Mouse (Mus musculus) heart, embryonic 16.5 days (tissue): ENCODE data around the gene Klf1. TPM values are rescaled to one million over a fixed set of nuclear protein-coding genes. Genes with fewer than 3 reads are reported as not detected.

Experiments
- ATAC-seq: fragments of 200-750 bp; cut with Nextera tagmentation; replicated peaks from 2 replicates; pipeline ENCODE4 v1.8.0; 2017; ENCODE audit warnings: moderate number of reproducible peaks; ENCODE audit not compliant: insufficient read depth, low FRiP score; ENCODE audit errors: extremely low read depth
- H3K27ac ChIP-seq: fragments of 300-500 bp; sonication (generic); 2 replicates; pipeline ENCODE4 v1.5.1; 2014; ENCODE audit warnings: mild to moderate bottlenecking, low read length, control low read depth, moderate library complexity
- H3K27me3 ChIP-seq: fragments of 300-500 bp; sonication (generic); 2 replicates; pipeline ENCODE4 v1.6.1; 2014; ENCODE audit warnings: low read length, mixed read lengths; ENCODE audit not compliant: control insufficient read depth, insufficient read depth
- H3K36me3 ChIP-seq: fragments of 300-500 bp; sonication (generic); 2 replicates; pipeline ENCODE4 v1.6.1; 2014; ENCODE audit not compliant: control insufficient read depth, insufficient read depth
- H3K4me1 ChIP-seq: fragments of 300-500 bp; sonication (generic); 2 replicates; pipeline ENCODE4 v1.6.1; 2014; ENCODE audit warnings: low read length, mixed read lengths; ENCODE audit not compliant: control insufficient read depth, insufficient read depth
- H3K4me2 ChIP-seq: fragments of 300-500 bp; sonication (generic); 2 replicates; pipeline ENCODE4 v1.6.1; 2014; ENCODE audit warnings: low read depth, mild to moderate bottlenecking, control low read depth, low read length
- H3K4me3 ChIP-seq: fragments of 300-500 bp; sonication (generic); 2 replicates; pipeline ENCODE4 v1.5.1; 2014; ENCODE audit warnings: mild to moderate bottlenecking, control low read depth, low read length
- H3K9ac ChIP-seq: fragments of 300-500 bp; sonication (generic); 2 replicates; pipeline ENCODE4 v1.6.1; 2014; ENCODE audit warnings: low read length, control low read depth
- H3K9me3 ChIP-seq: fragments of 300-500 bp; sonication (generic); replicated peaks from 2 replicates; pipeline ENCODE4 v1.6.1; 2016; ENCODE audit warnings: low read length; ENCODE audit not compliant: control insufficient read depth
- WGBS: fragments of 180-500 bp; shearing (Covaris S2); extraction: QIAGEN DNeasy Blood & Tissue Kit; methylation state at CpG from one replicate; pipeline ENCODE4 v1.1.7; 2014; 5-methylcytosine and 5-hydroxymethylcytosine counted together
- polyA plus RNA-seq: library from polyadenylated mRNA; unstranded; fragments of >200 nt; fragmentation: Nextera tagmentation; extraction: Ambion mirVana; gene quantifications from 2 replicates; pipeline ENCODE4 v1.2.1, GENCODE M21; 2015

The Klf1 gene
- polyA plus RNA-seq, 1 experiment from 2014 or later, result 1.4 TPM

- 86% methylated on average over 1 of the region's 1 CpGs for WGBS
- Histone ChIP-seq H3K9me3 (no peaks in the 10 kb centered on the region), H3K27me3 (no peaks in the 10 kb centered on the region), H3K27ac (no peak overlapping the region), H3K4me3 (no peak overlapping the region), H3K4me2 (no peak overlapping the region), H3K4me1 (no peaks in the 10 kb centered on the region), H3K36me3 (no peaks in the 10 kb centered on the region), H3K9ac (no peak overlapping the region)
- ATAC-seq, result no peak
Measured at GRCm38 (mm10) chr8:84878915-84879314, 22.8 kb upstream of the Klf1 start.

GRCm38 (mm10) chr8:84884728-84885127 lies 17.0 kb upstream of the Klf1 start:
- no peak overlapping the region for H3K4me2 ChIP-seq
- ATAC-seq, result no peak
- WGBS, result 76% methylated on average over 4 of the region's 4 CpGs
- H3K4me3 ChIP-seq, result no peak overlapping the region
- peaks cover 14% of the 10 kb centered on the region; the same call in 1 of the 2 replicates for H3K36me3 ChIP-seq
- H3K27ac ChIP-seq, result no peak overlapping the region
- H3K9me3 ChIP-seq, result no peaks in the 10 kb centered on the region
- no peak overlapping the region for H3K9ac ChIP-seq
- no peaks in the 10 kb centered on the region for H3K4me1 ChIP-seq
- no peaks in the 10 kb centered on the region for H3K27me3 ChIP-seq

- no peak for ATAC-seq
- H3K4me1 ChIP-seq, result peaks cover 6% of the 10 kb centered on the region; the same call in 1 of the 2 replicates
- no peaks in the 10 kb centered on the region for H3K9me3 ChIP-seq
- peaks cover 20% of the 10 kb centered on the region; the same call in 1 of the 2 replicates for H3K36me3 ChIP-seq
- H3K4me3 ChIP-seq, result no peak overlapping the region
- H3K27ac ChIP-seq, result no peak overlapping the region
- 93% methylated on average over 3 of the region's 3 CpGs for WGBS
- no peak overlapping the region for H3K9ac ChIP-seq
- H3K27me3 ChIP-seq, result no peaks in the 10 kb centered on the region
- H3K4me2 ChIP-seq, result no peak overlapping the region
Measured at GRCm38 (mm10) chr8:84888280-84888679, 13.4 kb upstream of the Klf1 start.

GRCm38 (mm10) chr8:84889141-84889540 lies 12.6 kb upstream of the Klf1 start:
- H3K36me3 ChIP-seq, result peaks cover 20% of the 10 kb centered on the region; the same call in 1 of the 2 replicates
- H3K4me2 ChIP-seq, result no peak overlapping the region
- H3K4me3 ChIP-seq, result no peak overlapping the region
- no peaks in the 10 kb centered on the region for H3K27me3 ChIP-seq
- ATAC-seq, result no peak
- no peaks in the 10 kb centered on the region for H3K9me3 ChIP-seq
- 91% methylated on average over 1 of the region's 1 CpGs for WGBS
- H3K27ac ChIP-seq, result no peak overlapping the region
- H3K9ac ChIP-seq, result no peak overlapping the region
- peaks cover 8% of the 10 kb centered on the region; the same call in 1 of the 2 replicates for H3K4me1 ChIP-seq

GRCm38 (mm10) chr8:84892993-84893708 lies 8.6 kb upstream of the Klf1 start:
- H3K9ac ChIP-seq, result peak overlapping the region; percentile 85
- 0 out of 2 replicates have a peak overlapping the region, but pooled peaks have one; percentile 29 for H3K27ac ChIP-seq
- H3K27me3 ChIP-seq, result no peaks in the 10 kb centered on the region
- no peaks in the 10 kb centered on the region for H3K9me3 ChIP-seq
- H3K4me2 ChIP-seq, result peak overlapping the region; percentile 87
- peaks cover 10% of the 10 kb centered on the region; the same call in 1 of the 2 replicates for H3K4me1 ChIP-seq
- ATAC-seq, result peak; percentile 11; the same call in 1 of the 2 replicates
- H3K36me3 ChIP-seq, result peaks cover 6% of the 10 kb centered on the region; the same call in 1 of the 2 replicates
- WGBS, result 11% methylated on average over 31 of the region's 31 CpGs
- peak overlapping the region; percentile 87 for H3K4me3 ChIP-seq

- WGBS, result under 1% methylated on average over 11 of the region's 11 CpGs
- H3K9ac ChIP-seq, result peak within 1 kb of the TSS; percentile 85
- H3K9me3 ChIP-seq, result no peaks in the 10 kb centered on the region
- H3K27me3 ChIP-seq, result no peaks in the 10 kb centered on the region
- H3K36me3 ChIP-seq, result peaks cover 6% of the 10 kb centered on the region; the same call in 1 of the 2 replicates
- H3K4me1 ChIP-seq, result peaks cover 10% of the 10 kb centered on the region; the same call in 1 of the 2 replicates
- peak within 1 kb of the TSS; percentile 87 for H3K4me3 ChIP-seq
- peak within 1 kb of the TSS; percentile 87 for H3K4me2 ChIP-seq
- peak within 1 kb of the TSS; percentile 29; the same call in 1 of the 2 replicates for H3K27ac ChIP-seq
- peak; percentile 98 for ATAC-seq
Measured at GRCm38 (mm10) chr8:84893709-84894134, 8.0 kb upstream of the Klf1 start, which contains the start of gene Gcdh. TSS of gene Gcdh (minus strand) at chr8:84893921.

- Histone ChIP-seq H3K27ac (no peak overlapping the region), H3K36me3 (peaks cover under 1% of the 10 kb centered on the region; the same call in 1 of the 2 replicates), H3K27me3 (no peaks in the 10 kb centered on the region), H3K4me3 (no peak overlapping the region), H3K9me3 (no peaks in the 10 kb centered on the region), H3K9ac (no peak overlapping the region), H3K4me1 (peaks cover 10% of the 10 kb centered on the region; the same call in 1 of the 2 replicates), H3K4me2 (no peak overlapping the region)
- ATAC-seq, result no peak
- WGBS, result 76% methylated on average over 5 of the region's 5 CpGs
Measured at GRCm38 (mm10) chr8:84895963-84896362, 5.8 kb upstream of the Klf1 start.

- H3K27me3 ChIP-seq, result peaks cover 4% of the 10 kb centered on the region
- no peak overlapping the region for H3K4me3 ChIP-seq
- 35% methylated on average over 4 of the region's 4 CpGs for WGBS
- no peaks in the 10 kb centered on the region for H3K36me3 ChIP-seq
- 0 out of 2 replicates have a peak, but pooled peaks cover 4% of the 10 kb centered on the region for H3K4me1 ChIP-seq
- no peak overlapping the region for H3K27ac ChIP-seq
- H3K4me2 ChIP-seq, result no peak overlapping the region
- no peak for ATAC-seq
- H3K9ac ChIP-seq, result no peak overlapping the region
- H3K9me3 ChIP-seq, result no peaks in the 10 kb centered on the region
Measured at GRCm38 (mm10) chr8:84901071-84901470, 657 bp upstream of the Klf1 start.

- no peaks in the 10 kb centered on the region for H3K9me3 ChIP-seq
- ATAC-seq, result 0 out of 2 replicates have a peak, but pooled peaks have one; percentile 1
- no peak overlapping the region for H3K27ac ChIP-seq
- peak overlapping the region; percentile 85 for H3K9ac ChIP-seq
- no peaks in the 10 kb centered on the region for H3K36me3 ChIP-seq
- H3K4me1 ChIP-seq, result 0 out of 2 replicates have a peak, but pooled peaks cover 4% of the 10 kb centered on the region
- peaks cover 4% of the 10 kb centered on the region for H3K27me3 ChIP-seq
- peak overlapping the region; percentile 77 for H3K4me3 ChIP-seq
- peak overlapping the region; percentile 100 for H3K4me2 ChIP-seq
- WGBS, result 4% methylated on average over 24 of the region's 24 CpGs
Measured at GRCm38 (mm10) chr8:84902367-84902919, 715 bp downstream of the Klf1 start.
